1 mouse cellular context compared by ENCODE assay signal in genomic region chr7:16039363-16039762, GRCm38 (mm10).
A peak's percentile ranks its signal among the peaks of the same experiment; 100 is the strongest.
TF ChIP-seq lines count a peak whose summit lies in the region.

No protein-coding gene starts in this region.

TF ChIP-seq in MEL, 35 proteins besides CTCF, POLR2A, EP300 and RAD21 (continued from another document):
- no peak for TF ChIP-seq POLR2AphosphoS2 (IDR thresholded peaks at IDR 0.05; ENCODE audit: low read length)
- TF ChIP-seq CHD2 (IDR thresholded peaks at IDR 0.05; ENCODE audit: low read length), result no peak
- no peak for TF ChIP-seq SMC3 (IDR thresholded peaks at IDR 0.05; ENCODE audit: low read depth, low read length)
- TF ChIP-seq TBP (IDR thresholded peaks at IDR 0.05; ENCODE audit: low read depth, low read length), result 0 out of 2 replicates have a peak, but pooled peaks have one; percentile 26
- TF ChIP-seq TAL1 (IDR thresholded peaks at IDR 0.05; ENCODE audit: low read length), result 0 out of 2 replicates have a peak, but pooled peaks have one; percentile 25
- TF ChIP-seq KAT2A (conservative IDR thresholded peaks at IDR 0.05; ENCODE audit: low read depth, low read length), result no peak
- peak; percentile 15; the same call in 1 of the 2 replicates for TF ChIP-seq RCOR1 (IDR thresholded peaks at IDR 0.05; ENCODE audit: low read depth, low read length)
- TF ChIP-seq MAZ (IDR thresholded peaks at IDR 0.05; ENCODE audit: low read depth, low read length), result no peak
- no peak for TF ChIP-seq ZMIZ1 (IDR thresholded peaks at IDR 0.05; ENCODE audit: low read depth, low read length)
- TF ChIP-seq NRF1 (IDR thresholded peaks at IDR 0.05; ENCODE audit: insufficient read depth, low read depth, low read length, poor library complexity, severe bottlenecking), result no peak
- no peak for TF ChIP-seq USF2 (IDR thresholded peaks at IDR 0.05; ENCODE audit: borderline replicate concordance in 1 of 2, insufficient read depth in 1 of 2, low read depth in 1 of 2, low read length in 2 of 2)
